In genomic region chr6:51566771-51567680, GRCm38 (mm10) we compare ENCODE assay signal across 12 mouse cellular contexts. TPM values are rescaled to one million over a fixed set of nuclear protein-coding genes. Genes with fewer than 3 reads are reported as not detected.
DNase-seq lines count a peak whose midpoint lies in the region; ATAC-seq lines count a peak whose summit lies in the region.
"Had no signal": no experiment of that assay in that cellular context is flagged by ENCODE, and none has a peak within 500 bp of the region (broad histone marks: within the 10 kb centered on the region; RNA-seq: fewer than 3 reads in every experiment).

No protein-coding gene starts in this region.

- peak; percentile 19 for DNase-seq in embryo, embryonic 11.5 days (ENCODE audit: low read depth, low spot score)
- DNase-seq in embryo, embryonic 10.5 days (ENCODE audit: low spot score): no peak
- peak; percentile 21 to 33 for DNase-seq in kidney, postnatal 4 days
- DNase-seq in kidney, postnatal 25 days: no peak
- DNase-seq in brain, adult 2 months (ENCODE audit: low read depth, low spot score): peak; percentile 67
- no peak for DNase-seq in left cerebral cortex, adult 18-20 months (ENCODE audit: low spot score in 2 of 2)
- no peak for DNase-seq in T-cell, adult 2 months (ENCODE audit: low spot score)
- DNase-seq: adrenal gland, postnatal 25 days; thymus, postnatal 36 days had no signal

- no peaks in the 10 kb centered on the region for H3K27me3 ChIP-seq in midbrain, embryonic 15.5 days (replicated peaks)

- H3K4me1 ChIP-seq in midbrain, embryonic 15.5 days: no peaks in the 10 kb centered on the region

- 63% methylated on average over 14 of the region's 14 CpGs for WGBS in midbrain, embryonic 15.5 days

- no peak overlapping the region for H3K4me2 ChIP-seq in midbrain, embryonic 15.5 days

- H3K9ac ChIP-seq in midbrain, embryonic 15.5 days: no peak overlapping the region
- H3K9ac ChIP-seq: liver, embryonic 14.5 days had no signal

- no peaks in the 10 kb centered on the region for H3K9me3 ChIP-seq in midbrain, embryonic 15.5 days

- no peak overlapping the region for H3K4me3 ChIP-seq in midbrain, embryonic 15.5 days
- H3K4me3 ChIP-seq: left cerebral cortex, adult 2 months had no signal

- H3K36me3 ChIP-seq in midbrain, embryonic 15.5 days (replicated peaks): no peaks in the 10 kb centered on the region

- no peak for ATAC-seq in midbrain, embryonic 15.5 days (replicated peaks)

- H3K27ac ChIP-seq in midbrain, embryonic 15.5 days: peak overlapping the region; percentile 44; the same call in 1 of the 2 replicates
- H3K27ac ChIP-seq: left cerebral cortex, adult 2 months; liver, embryonic 14.5 days had no signal

RNA-seq across cellular contexts. Expression of gene Snx10, which starts 43.3 kb away (rescaled TPM):
- polyA plus RNA-seq in midbrain, embryonic 15.5 days (2015; fragmentation: Nextera tagmentation; extraction: Ambion mirVana): 50.4 and 52.8 TPM in 2 replicates
- 100 to 1,000 TPM; 104 to 111 TPM for total RNA-seq in left cerebral cortex, adult 18-20 months (2021)

Comparison
In these comparisons a context has a peak if more than half of its experiments do, and no peak if none do; other contexts are left out.
1. DNase-seq: peak in embryo, embryonic 11.5 days (single experiment), kidney, postnatal 4 days (2 of 2) and brain, adult 2 months (single experiment); none in embryo, embryonic 10.5 days (single experiment), kidney, postnatal 25 days (0 of 2), left cerebral cortex, adult 18-20 months (0 of 2) and T-cell, adult 2 months (single experiment).